Mouse (Mus musculus) testis, adult 2 months (tissue): Measurements from ENCODE around the gene Cfap44.

ENCODE experiments used
- CTCF ChIP-seq: fragments of 200-500 bp; IDR thresholded peaks from 2 replicates; pipeline ENCODE4 v1.5.1; 2012; ENCODE audit warnings: low read depth, mild to moderate bottlenecking, inconsistent platforms, low read length, moderate library complexity; ENCODE audit not compliant: control insufficient read depth, insufficient read depth, insufficient replicate concordance
- POLR2A ChIP-seq: fragments of 200-500 bp; IDR thresholded peaks from 2 replicates; pipeline ENCODE4 v1.6.1; 2012; ENCODE audit warnings: low read depth, mild to moderate bottlenecking, inconsistent platforms, low read length, moderate library complexity; ENCODE audit not compliant: control insufficient read depth

GRCm38 (mm10) chr16:44530191-44530590 is 135.6 kb downstream of the Cfap44 start:
- TF ChIP-seq CTCF, result no peak
- no peak for TF ChIP-seq POLR2A
